Mouse (Mus musculus) embryonic stem cell, embryonic (primary cell): ENCODE measurements at regions not wholly inside any gene's neighbourhood (a gene's known extent, or its start where the extent isn't known, plus 50 kb on each side); places are given as distances from the start of the nearest gene placed in this dataset.
"Not testable (repeated sequence)": the region's sequence is repeated elsewhere in the genome, so short reads cannot be mapped to it uniquely, and the experiment has no call there.

Source experiments
- CTCF ChIA-PET, 4 experiments: fragments of 300-600 bp in 2 of 4; fragments of 350-600 bp in 2 of 4; sonication (Branson Sonifier 250); formaldehyde crosslinking; loops; one replicate each; lab custom pipeline; 2022; ENCODE audit warnings: inconsistent platforms in 2 of 4; lab: Charles Lee
- POLR2A ChIA-PET, 4 experiments: fragments of 300-600 bp in 2 of 4; fragments of 350-600 bp in 2 of 4; sonication (Branson Sonifier 250); formaldehyde crosslinking; loops; one replicate each; lab custom pipeline; 2022; ENCODE audit warnings: antibody characterized with exemption in 4 of 4, inconsistent platforms in 1 of 4; lab: Charles Lee

GRCm38 (mm10) chr2:100569891-100570290 lies 1054.6 kb upstream of the Rag2 start:
- POLR2A ChIA-PET, CTCF ChIA-PET: not testable (repeated sequence)

- CTCF ChIA-PET, POLR2A ChIA-PET: not testable (repeated sequence)
Measured at GRCm38 (mm10) chr2:100590643-100591042, 1033.9 kb upstream of the Rag2 start.

GRCm38 (mm10) chr2:100626183-100626582 lies 998.3 kb upstream of the Rag2 start:
- CTCF ChIA-PET, POLR2A ChIA-PET: not testable (repeated sequence)

- POLR2A ChIA-PET, CTCF ChIA-PET: not testable (repeated sequence)
Measured at GRCm38 (mm10) chr2:100652742-100653141, 971.8 kb upstream of the Rag2 start.

- CTCF ChIA-PET, POLR2A ChIA-PET: not testable (repeated sequence)
Measured at GRCm38 (mm10) chr2:100671384-100672039, 953.0 kb upstream of the Rag2 start.

- CTCF ChIA-PET, POLR2A ChIA-PET: not testable (repeated sequence)
Measured at GRCm38 (mm10) chr2:100708395-100708794, 916.1 kb upstream of the Rag2 start.

GRCm38 (mm10) chr2:100743294-100743693 lies 881.2 kb upstream of the Rag2 start:
- CTCF ChIA-PET, POLR2A ChIA-PET: not testable (repeated sequence)

GRCm38 (mm10) chr2:100755033-100755432 lies 869.5 kb upstream of the Rag2 start:
- POLR2A ChIA-PET, CTCF ChIA-PET: not testable (repeated sequence)

GRCm38 (mm10) chr2:100785392-100785791 lies 839.1 kb upstream of the Rag2 start:
- POLR2A ChIA-PET: no interaction called here
- CTCF ChIA-PET: no interaction called here

GRCm38 (mm10) chr2:100795578-100795977 lies 828.9 kb upstream of the Rag2 start:
- POLR2A ChIA-PET: no interaction called here

GRCm38 (mm10) chr2:100796830-100797229 lies 827.7 kb upstream of the Rag2 start:
- POLR2A ChIA-PET: no interaction called here
- CTCF ChIA-PET: no interaction called here

More at GRCm38 (mm10) chr2:100795578-100795977, 828.9 kb upstream of the Rag2 start:
- CTCF ChIA-PET: no interaction called here

GRCm38 (mm10) chr2:100797502-100797901 lies 827.0 kb upstream of the Rag2 start:
- ChIA-PET POLR2A (no interaction called here), CTCF (no interaction called here)

- POLR2A ChIA-PET: no interaction called here
- CTCF ChIA-PET: no interaction called here
Measured at GRCm38 (mm10) chr2:100812546-100812945, 812.0 kb upstream of the Rag2 start.

GRCm38 (mm10) chr2:100814613-100815258 lies 809.8 kb upstream of the Rag2 start:
- CTCF ChIA-PET: no interaction called here
- POLR2A ChIA-PET: no interaction called here

GRCm38 (mm10) chr2:100834056-100834455 lies 790.5 kb upstream of the Rag2 start:
- ChIA-PET POLR2A (interaction anchor here in 1 of 4 experiments (0.6 to 0.7 kb wide), 2 partner anchors 8 to 372 kb away, joined by 3 read pairs; no protein-coding TSS in a partner anchor), CTCF (no interaction called here)

- CTCF ChIA-PET: no interaction called here
- POLR2A ChIA-PET: no interaction called here
Measured at GRCm38 (mm10) chr2:100857772-100858171, 766.7 kb upstream of the Rag2 start.

- ChIA-PET CTCF (interaction anchor here in 1 of 4 experiments (0.7 kb wide), 1 partner anchor 40 kb away, joined by 4 read pairs; no protein-coding TSS in a partner anchor), POLR2A (no interaction called here)
Measured at GRCm38 (mm10) chr2:100865495-100865894, 759.0 kb upstream of the Rag2 start.
